Mouse (Mus musculus) adrenal gland, postnatal 10 days (tissue): Measurements from ENCODE around the gene Tbxa2r. TPM values are rescaled to one million over a fixed set of nuclear protein-coding genes. Genes with fewer than 3 reads are reported as not detected.

Source experiments
- DNase-seq: peaks from one replicate; pipeline ENCODE4 v3.0.0; 2021; ENCODE audit warnings: mixed read lengths
- total RNA-seq, 2 experiments: library from RNA; stranded (reverse); gene quantifications; 2 replicates each; pipeline ENCODE4 v1.2.3; 2021

Gene Tbxa2r
- total RNA-seq, 2 experiments from 2014 or later, result 24.5 to 31.8 TPM

- no peak for DNase-seq
These were observed 28.8 kb upstream of the Tbxa2r start for GRCm38 (mm10) chr10:81299585-81300351.

- no peak for DNase-seq
These were observed 28.1 kb upstream of the Tbxa2r start for GRCm38 (mm10) chr10:81300352-81300907.

- no peak for DNase-seq
These were observed 27.2 kb upstream of the Tbxa2r start for GRCm38 (mm10) chr10:81301321-81301720.

DNA sequence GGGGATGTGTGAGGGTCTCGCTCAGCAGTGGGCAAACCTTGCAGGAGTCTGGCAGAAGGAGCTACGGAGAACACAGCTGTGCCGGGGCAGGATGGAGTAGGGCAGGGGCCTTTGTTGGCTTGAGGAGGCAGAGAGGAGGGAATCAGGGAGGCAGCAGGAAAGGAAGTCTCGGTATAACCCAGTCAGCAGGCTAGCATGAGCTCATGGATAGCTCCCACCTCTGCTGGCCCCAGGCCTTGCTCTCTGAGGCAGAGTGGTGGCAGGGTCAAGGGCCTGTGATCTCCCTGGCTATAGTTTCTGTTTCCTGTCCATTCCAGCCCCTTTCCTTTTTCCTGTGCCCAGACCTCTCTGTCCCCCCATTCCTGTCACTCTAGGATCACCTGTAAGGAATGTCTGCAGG, 26.2 kb upstream of the Tbxa2r start:
- DNase-seq, result no peak

GRCm38 (mm10) chr10:81302781-81303218, 25.7 kb upstream of the Tbxa2r start:
- DNase-seq, result no peak

DNA sequence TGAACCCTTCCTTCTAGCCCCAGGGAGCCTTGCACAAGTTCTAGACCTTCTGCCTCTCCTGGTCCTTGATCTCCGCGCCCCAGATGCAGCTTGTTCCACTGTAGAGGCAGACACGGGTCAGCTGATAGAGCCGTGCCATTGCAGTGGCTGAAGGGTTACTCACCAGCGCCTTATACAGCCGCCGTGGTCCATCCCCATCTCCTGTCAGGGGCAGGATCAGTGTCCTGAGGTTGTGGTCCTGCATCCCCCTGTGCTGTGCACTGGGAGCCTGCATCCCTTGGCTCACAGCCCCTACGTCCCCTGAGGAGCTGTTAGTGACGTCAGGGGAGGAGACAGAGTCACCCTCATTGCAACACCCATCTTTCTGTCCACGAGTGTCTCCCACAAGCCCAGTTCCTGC, 25.3 kb upstream of the Tbxa2r start:
- no peak for DNase-seq

DNA sequence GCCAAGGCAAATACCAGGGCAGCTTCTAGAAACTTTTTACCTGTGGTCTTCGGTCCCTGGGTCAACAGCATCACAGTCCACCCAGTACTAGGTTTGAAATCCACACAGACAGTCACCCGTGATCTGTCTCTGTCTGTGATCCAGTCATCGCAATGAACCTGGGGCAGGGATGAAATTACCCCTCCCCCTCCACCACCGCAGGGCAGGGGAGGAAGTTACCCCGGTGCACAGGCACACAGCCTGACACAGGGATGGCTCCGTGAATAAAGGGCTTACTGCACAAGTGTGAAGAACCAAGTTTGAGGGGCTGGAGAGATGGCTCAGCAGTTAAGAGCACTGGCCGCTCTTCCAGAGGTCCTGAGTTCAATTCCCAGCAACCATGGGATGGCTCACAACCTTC, 24.8 kb upstream of the Tbxa2r start:
- DNase-seq, result no peak

- DNase-seq, result peak; percentile 71
These were observed 23.8 kb upstream of the Tbxa2r start for GRCm38 (mm10) chr10:81304597-81305238.

DNA sequence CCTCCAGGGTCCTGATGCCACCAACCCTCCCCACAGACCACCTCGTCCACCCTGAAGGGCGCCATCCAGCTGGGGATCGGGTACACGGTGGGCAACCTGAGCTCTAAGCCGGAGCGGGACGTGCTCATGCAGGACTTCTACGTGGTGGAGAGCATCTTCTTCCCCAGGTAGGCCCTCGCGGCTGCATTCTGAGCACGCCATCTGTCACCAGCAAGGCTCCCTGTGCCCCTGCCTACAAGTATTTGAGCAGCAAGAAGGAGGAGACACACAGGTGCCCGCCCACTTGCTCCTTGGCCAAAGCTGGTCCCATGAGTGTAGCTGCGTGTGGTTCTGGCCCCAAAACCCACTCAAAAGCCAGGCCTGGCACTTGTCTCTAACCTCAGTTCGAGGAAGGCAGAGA, 22.9 kb upstream of the Tbxa2r start:
- no peak for DNase-seq

DNA sequence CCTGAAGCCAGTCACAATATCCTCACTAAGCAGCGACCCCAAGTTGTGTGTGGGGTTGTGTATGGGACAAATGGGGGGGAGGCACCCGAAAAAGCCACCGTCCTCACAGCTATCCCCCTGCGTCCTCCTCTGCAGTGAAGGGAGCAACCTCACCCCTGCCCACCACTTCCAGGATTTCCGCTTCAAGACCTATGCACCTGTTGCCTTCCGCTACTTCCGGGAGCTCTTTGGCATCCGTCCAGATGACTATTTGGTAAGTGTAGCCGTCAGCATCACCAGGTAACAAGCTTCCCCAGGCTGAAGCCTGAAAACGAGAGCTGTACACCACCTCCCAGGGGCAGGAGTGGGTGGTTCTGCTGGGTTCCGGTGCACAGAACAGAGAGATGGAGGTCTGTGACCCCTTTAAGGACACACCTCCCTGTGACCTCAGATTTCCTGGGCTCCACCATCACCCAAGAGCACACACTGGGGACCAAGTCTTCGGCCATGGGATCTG, 22.3 kb upstream of the Tbxa2r start:
- DNase-seq, result no peak

DNA sequence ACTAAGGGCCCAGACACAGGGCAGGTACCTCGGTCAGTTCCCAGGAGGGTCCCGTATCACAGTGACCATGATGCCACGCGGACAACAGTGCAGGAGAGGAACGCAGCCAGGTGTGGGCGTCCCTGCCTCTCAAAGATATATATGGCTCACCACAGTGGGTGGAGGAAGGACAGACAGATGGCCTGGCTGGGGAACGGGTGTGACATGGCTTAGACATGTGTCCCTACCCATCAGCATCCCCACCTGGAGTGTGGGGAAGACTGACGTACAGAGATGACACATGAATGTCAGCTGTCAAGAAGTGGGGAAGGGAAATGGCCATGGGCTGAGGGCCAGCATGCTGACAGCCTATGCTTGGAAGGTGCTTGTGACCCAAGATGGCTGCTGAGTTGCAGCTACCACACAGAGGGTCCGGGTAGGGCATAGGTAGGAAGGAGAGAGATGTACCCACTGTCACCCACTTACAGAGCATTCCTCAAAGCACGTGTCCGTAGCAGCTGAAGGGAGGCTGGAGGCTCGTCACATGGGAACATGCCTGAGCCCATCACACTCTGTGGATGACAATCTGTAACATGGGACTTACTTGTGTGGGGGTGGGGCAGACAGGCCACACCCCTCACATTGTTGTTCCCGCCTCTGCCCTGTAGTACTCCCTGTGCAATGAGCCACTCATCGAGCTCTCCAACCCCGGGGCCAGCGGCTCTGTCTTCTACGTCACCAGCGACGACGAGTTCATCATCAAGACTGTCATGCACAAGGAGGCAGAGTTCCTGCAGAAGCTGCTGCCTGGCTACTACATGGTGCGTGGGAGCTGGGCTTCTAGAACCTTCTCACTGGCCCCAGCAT, 21.5 kb upstream of the Tbxa2r start:
- DNase-seq, result no peak

GRCm38 (mm10) chr10:81309571-81309970, 19.0 kb upstream of the Tbxa2r start:
- no peak for DNase-seq

DNA sequence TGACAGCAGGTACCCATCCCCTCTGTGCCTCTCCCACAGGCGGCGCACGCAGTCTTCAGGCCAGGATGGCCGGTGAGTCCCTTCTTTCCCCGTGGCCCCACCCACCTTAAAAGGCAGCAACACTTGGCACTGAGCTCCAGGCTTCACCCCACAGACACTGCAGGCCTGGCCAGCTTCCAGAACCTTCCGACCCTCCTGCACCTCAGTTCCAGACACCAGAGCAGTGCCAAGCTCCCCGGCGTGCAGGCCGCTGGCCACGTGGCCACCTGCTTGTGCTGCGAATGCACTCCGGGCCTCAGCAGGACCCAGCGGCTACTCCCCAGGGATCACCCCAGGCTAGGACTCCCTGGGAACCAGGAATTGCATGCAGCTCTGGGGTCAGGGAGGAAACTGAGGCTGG, 14.9 kb upstream of the Tbxa2r start:
- DNase-seq, result no peak

- no peak for DNase-seq
These were observed 14.3 kb upstream of the Tbxa2r start for GRCm38 (mm10) chr10:81314201-81314600.

- no peak for DNase-seq
These were observed 12.9 kb upstream of the Tbxa2r start for GRCm38 (mm10) chr10:81315587-81315986.

DNA sequence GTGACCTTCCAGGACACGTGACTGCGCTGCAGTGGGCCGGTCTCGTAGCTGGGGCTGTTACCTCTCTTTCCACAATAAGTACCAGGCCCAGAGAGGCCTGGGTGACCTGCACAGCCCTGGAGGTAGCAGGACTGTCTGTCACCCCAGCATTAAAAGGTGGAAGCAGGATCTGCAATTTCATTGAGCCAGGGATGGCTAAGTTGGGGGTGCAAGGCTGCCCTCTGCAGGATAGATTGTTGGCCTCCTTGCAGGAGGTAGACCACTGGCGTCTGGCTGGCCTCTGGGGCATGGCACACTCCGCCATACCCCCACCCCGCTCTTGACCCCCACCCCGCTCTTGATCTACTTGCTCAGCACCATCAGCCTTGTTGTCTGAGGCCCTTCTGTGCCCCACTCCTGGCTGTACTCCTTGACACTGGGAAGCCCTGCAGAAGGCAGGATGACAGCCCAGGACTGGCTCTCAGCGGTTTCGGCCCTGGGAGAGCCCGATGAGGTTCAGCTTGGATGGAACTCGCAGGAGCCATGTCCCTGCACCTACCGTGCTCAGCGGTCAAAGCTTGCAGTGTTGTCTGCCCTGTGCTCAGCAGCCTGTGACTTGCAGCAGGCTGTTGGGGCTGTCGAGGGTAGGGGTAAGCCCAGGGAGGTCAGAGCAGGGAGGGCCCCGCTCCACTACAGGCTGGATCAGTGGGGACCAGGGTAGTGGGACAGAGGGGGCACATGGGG, 12.0 kb upstream of the Tbxa2r start:
- DNase-seq, result peak; percentile 62

DNA sequence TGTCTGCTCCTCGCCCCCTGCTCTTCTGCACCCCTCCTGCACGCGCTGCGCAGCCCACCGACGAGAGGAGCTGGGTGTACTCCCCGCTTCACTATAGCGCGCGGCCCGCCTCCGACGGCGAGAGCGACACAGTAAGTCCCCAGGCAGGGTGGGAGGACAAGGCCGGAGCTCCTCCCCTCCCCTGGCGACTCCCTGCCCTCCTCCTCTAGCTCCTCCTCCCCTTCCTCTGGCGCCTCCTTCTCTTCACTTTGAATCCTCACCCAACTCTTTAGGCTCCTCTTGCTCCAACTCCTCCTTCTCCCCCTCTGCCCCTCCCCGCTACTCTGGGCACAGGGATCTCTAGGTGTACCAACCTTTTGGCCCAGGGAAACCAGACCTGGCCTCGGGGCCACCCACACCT, 11.3 kb upstream of the Tbxa2r start:
- DNase-seq, result peak; percentile 87

GRCm38 (mm10) chr10:81318589-81319329, 9.8 kb upstream of the Tbxa2r start:
- DNase-seq, result peak; percentile 85

GRCm38 (mm10) chr10:81319330-81319699, 9.2 kb upstream of the Tbxa2r start:
- DNase-seq, result peak; percentile 45

GRCm38 (mm10) chr10:81319741-81320549, 8.6 kb upstream of the Tbxa2r start:
- DNase-seq, result peak; percentile 55
